Mouse (Mus musculus) ES-E14 (cell line): ENCODE results near the gene Rap2a. TPM values are rescaled to one million over a fixed set of nuclear protein-coding genes. Genes with fewer than 3 reads are reported as not detected.

Experiments
- DNase-seq: peaks from one replicate; pipeline ENCODE4 v3.0.0-alpha.2; 2013; ENCODE audit warnings: low read depth, low spot score
- H3K27ac ChIP-seq: 2 replicates; pipeline ENCODE4 v1.5.1; 2012; ENCODE audit warnings: low read depth, mild to moderate bottlenecking, low read length, moderate library complexity, mixed read lengths; ENCODE audit not compliant: poor library complexity, insufficient read depth, severe bottlenecking
- H3K36me3 ChIP-seq: 2 replicates; pipeline ENCODE4 v1.6.1; 2012; ENCODE audit warnings: mild to moderate bottlenecking, low read length, moderate library complexity, mixed read lengths; ENCODE audit not compliant: control insufficient read depth, poor library complexity, insufficient read depth, severe bottlenecking
- H3K4me1 ChIP-seq, 2 experiments: fragments of 150-350 bp in 1 of 2; sonication (generic) in 1 of 2; 2 replicates each; pipeline ENCODE4 v1.6.1; 2012; ENCODE audit warnings: low read length in 2 of 2, mild to moderate bottlenecking in 1 of 2, mixed read lengths in 1 of 2; ENCODE audit not compliant: control insufficient read depth in 2 of 2, insufficient read depth in 2 of 2, poor library complexity in 1 of 2
- H3K4me3 ChIP-seq, 2 experiments: fragments of 150-350 bp in 1 of 2; sonication (generic) in 1 of 2; 2 replicates each; pipeline ENCODE4 v1.5.1; 2012; ENCODE audit warnings: low read length in 2 of 2, low read depth in 1 of 2, mild to moderate bottlenecking in 1 of 2, mixed read lengths in 1 of 2; ENCODE audit not compliant: insufficient read depth in 1 of 2, poor library complexity in 1 of 2, severe bottlenecking in 1 of 2
- H3K9ac ChIP-seq: 2 replicates; pipeline ENCODE4 v1.6.1; 2012; ENCODE audit warnings: low read depth, mild to moderate bottlenecking, low read length, mixed read lengths; ENCODE audit not compliant: poor library complexity, insufficient read depth, severe bottlenecking
- H3K9me3 ChIP-seq: fragments of 150-350 bp; sonication (generic); 2 replicates; pipeline ENCODE4 v1.6.1; 2012; ENCODE audit warnings: low read depth, mild to moderate bottlenecking, low read length; ENCODE audit not compliant: control insufficient read depth, insufficient read depth
- CHD2 ChIP-seq: IDR thresholded peaks from 2 replicates; pipeline ENCODE4 v1.6.1; 2014; ENCODE audit warnings: mild to moderate bottlenecking, low read depth, low read length, inconsistent platforms
- HCFC1 ChIP-seq: IDR thresholded peaks from 2 replicates; pipeline ENCODE4 v1.6.1; 2012; ENCODE audit warnings: low read length, inconsistent platforms, borderline replicate concordance; ENCODE audit not compliant: insufficient read depth
- MAFK ChIP-seq: IDR thresholded peaks from 2 replicates; pipeline ENCODE4 v1.6.1; 2014; ENCODE audit warnings: mild to moderate bottlenecking, low read depth, low read length, inconsistent platforms; ENCODE audit not compliant: insufficient read depth
- ZC3H11A ChIP-seq: IDR thresholded peaks from 2 replicates; pipeline ENCODE4 v1.6.1; 2012; ENCODE audit warnings: low read depth, mild to moderate bottlenecking, inconsistent platforms, low read length, borderline replicate concordance
- ZNF384 ChIP-seq: IDR thresholded peaks from 2 replicates; pipeline ENCODE4 v1.6.1; 2012; ENCODE audit warnings: low read depth, low read length, inconsistent platforms
- in situ Hi-C, 2 experiments: fragments of 600-800 bp; cut with MboI; formaldehyde crosslinking; loops; one replicate each; pipeline ENCODE4 v1.15.1; 2025; ENCODE audit warnings: low sequenced_read_pairs in 2 of 2, inconsistent platforms in 1 of 2; ENCODE audit not compliant: unreplicated experiment in 2 of 2
- total RNA-seq: library from RNA; depleted of rRNA; stranded (reverse); fragments of 300-350 nt; gene quantifications from 2 replicates; pipeline ENCODE4 v1.2.3, GENCODE M21; 2012

Gene Rap2a
- total RNA-seq, 1 experiment, result 5.5 TPM

GRCm38 (mm10) chr14:120463938-120464727 lies 14.1 kb upstream of the Rap2a start:
- TF ChIP-seq ZNF384, result no peak
- TF ChIP-seq CHD2, result no peak
- no peak for TF ChIP-seq HCFC1
- TF ChIP-seq ZC3H11A, result no peak
- TF ChIP-seq MAFK, result no peak
- DNase-seq, result no peak
- in situ Hi-C loops, result no loop called here
- H3K4me3 ChIP-seq, result no peak overlapping the region
- no peaks in the 10 kb centered on the region for H3K9me3 ChIP-seq
- H3K4me1 ChIP-seq, result no peaks in the 10 kb centered on the region
- no peak overlapping the region for H3K9ac ChIP-seq
- H3K36me3 ChIP-seq, result no peaks in the 10 kb centered on the region
- H3K27ac ChIP-seq, result no peak overlapping the region

GRCm38 (mm10) chr14:120466816-120467215 lies 11.4 kb upstream of the Rap2a start:
- TF ChIP-seq CHD2, result no peak
- TF ChIP-seq HCFC1, result no peak
- TF ChIP-seq MAFK, result no peak
- TF ChIP-seq ZNF384, result no peak
- TF ChIP-seq ZC3H11A, result no peak
- H3K4me3 ChIP-seq, result no peak overlapping the region
- no peak overlapping the region for H3K27ac ChIP-seq
- H3K9me3 ChIP-seq, result no peaks in the 10 kb centered on the region
- DNase-seq, result no peak
- H3K36me3 ChIP-seq, result no peaks in the 10 kb centered on the region
- no peak overlapping the region for H3K9ac ChIP-seq
- no peaks in the 10 kb centered on the region for H3K4me1 ChIP-seq
- in situ Hi-C loops, result no loop called here

DNA sequence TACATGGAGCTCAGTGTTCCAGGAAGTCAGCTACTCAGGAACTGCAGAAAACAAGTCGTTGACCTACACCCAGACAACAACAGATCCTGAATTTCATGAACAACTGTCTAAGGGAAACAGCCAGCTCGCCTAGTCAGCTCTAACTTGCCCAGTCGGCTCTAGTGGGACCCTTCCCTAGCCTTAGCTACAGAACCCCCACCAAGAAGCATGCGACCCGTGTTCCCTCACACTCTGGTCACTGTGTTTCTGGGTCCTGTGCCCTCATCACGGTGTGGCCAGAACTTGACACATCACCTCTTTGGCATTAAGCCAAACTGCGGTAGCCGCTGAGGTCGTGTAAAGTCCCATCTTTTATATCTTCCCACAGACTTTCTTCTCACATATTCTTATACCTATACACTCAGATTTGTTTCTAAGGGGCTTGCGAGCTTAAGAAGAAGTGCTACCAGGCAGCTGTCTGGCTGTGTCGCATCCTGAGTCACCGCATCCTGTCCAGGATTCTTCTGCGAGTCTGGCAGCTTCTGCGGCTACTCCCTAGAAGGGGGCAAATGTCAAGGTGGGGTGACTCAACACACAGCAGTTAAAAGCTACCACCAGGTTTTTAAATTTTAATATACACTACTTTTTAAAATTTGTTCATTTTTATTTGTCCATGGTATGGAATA lies 9.0 kb upstream of the Rap2a start:
- no peak overlapping the region for H3K27ac ChIP-seq
- no peak for TF ChIP-seq MAFK
- TF ChIP-seq CHD2, result no peak
- no peak for TF ChIP-seq HCFC1
- no peak for TF ChIP-seq ZNF384
- TF ChIP-seq ZC3H11A, result no peak
- no peaks in the 10 kb centered on the region for H3K36me3 ChIP-seq
- no peaks in the 10 kb centered on the region for H3K4me1 ChIP-seq
- no peak for DNase-seq
- no peaks in the 10 kb centered on the region for H3K9me3 ChIP-seq
- no peak overlapping the region for H3K9ac ChIP-seq
- no peak overlapping the region for H3K4me3 ChIP-seq
- in situ Hi-C loops, result no loop called here

- no peak overlapping the region for H3K9ac ChIP-seq
- H3K4me3 ChIP-seq, result no peak overlapping the region
- no peak for TF ChIP-seq ZC3H11A
- TF ChIP-seq HCFC1, result no peak
- no peak for TF ChIP-seq ZNF384
- TF ChIP-seq MAFK, result no peak
- TF ChIP-seq CHD2, result no peak
- H3K9me3 ChIP-seq, result no peaks in the 10 kb centered on the region
- no peak for DNase-seq
- H3K4me1 ChIP-seq, result no peaks in the 10 kb centered on the region; a peak in 1 of 4 replicates
- no peak overlapping the region for H3K27ac ChIP-seq
- in situ Hi-C loops, result no loop called here
- 0 out of 2 replicates have a peak, but pooled peaks cover 2% of the 10 kb centered on the region for H3K36me3 ChIP-seq
Observed at GRCm38 (mm10) chr14:120476186-120476697, 2.0 kb upstream of the Rap2a start.
